Mouse (Mus musculus) ovary, postnatal 10 days (tissue): Measurements from ENCODE around the gene Srms.

Source experiments
- DNase-seq: peaks from one replicate; pipeline ENCODE4 v3.0.0; 2022; ENCODE audit warnings: low spot score

Srms gene

DNA sequence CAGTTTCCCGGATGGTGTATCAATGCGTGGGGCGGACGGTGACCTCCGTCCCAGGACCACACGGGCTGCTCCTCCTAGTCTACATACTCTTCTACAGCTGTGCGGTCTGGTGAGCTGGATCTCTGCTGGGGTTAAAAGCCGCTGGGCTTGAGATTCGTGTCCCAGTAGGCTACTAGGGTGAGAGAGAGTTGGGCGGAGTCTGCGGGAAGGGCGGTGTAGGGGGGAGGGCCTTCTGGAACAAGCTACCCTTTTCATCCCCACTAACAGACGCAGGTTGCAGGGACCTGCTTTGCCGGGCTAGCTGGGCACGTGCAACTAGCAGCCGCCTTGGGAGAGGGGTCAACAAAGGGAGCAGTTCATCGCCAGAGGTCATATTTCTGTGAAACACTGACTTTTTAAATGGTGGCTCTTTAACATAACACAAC is at the start of gene Srms:
Gene Srms, minus strand, starts transcription at position 165 of the 425 bp plus-strand sequence.
- no peak for DNase-seq

DNA sequence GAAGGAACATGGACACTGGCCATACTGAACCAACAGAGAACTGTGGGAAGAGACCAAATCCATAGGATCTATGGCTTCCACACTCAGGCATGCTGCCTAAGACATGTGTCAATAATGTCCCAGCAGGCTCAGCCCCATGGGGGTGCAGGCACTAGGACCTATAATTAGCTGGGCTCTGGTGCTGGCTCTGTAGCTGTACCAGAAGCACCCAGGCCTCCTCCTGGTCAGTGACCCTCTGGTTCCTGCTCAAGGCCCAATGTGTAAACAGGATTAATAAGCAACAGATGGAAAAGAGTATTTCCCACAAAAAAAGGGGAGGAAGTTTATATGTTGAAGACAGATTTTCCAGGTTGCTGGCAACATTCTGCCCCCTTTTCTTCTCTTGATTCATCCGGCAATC is 40.3 kb upstream of the Srms start:
- DNase-seq, result no peak

DNA sequence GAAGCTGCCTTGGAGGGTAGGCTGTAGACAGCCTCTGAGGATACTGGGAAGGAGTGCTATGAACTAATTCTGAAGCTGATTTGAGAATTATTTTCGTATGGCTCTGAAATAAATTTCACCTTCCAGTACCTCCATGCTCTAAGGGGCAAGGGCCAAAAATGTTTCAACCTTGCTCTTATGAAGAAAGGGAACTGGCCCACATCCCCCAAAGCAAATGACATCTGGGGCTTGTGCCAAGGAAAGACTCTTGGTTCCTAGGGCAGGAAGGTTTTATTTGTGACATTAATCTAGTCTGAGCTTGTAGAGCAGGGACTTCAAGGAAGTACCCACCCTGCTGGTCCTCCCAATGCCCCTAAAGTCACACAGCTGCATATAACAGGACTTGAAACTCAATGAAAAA is 38.9 kb upstream of the Srms start:
- DNase-seq, result no peak

DNA sequence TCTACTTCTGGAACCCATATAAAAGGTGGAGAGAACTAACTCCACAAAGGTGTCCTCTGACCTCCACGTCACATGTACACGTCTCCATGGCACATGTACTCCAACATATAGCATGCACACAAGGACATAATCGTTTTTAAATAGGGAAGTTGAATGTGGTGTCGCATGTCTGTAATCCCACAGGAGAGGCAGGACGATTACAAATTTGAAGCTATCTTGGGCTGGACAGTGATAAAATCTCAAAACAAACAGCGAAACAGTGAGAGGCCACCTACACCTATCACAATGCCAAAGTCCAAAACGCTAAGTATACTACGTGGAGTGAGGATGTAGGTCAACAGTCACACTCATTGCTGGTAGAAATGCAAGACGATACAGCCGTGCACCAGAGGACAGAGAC is 36.2 kb upstream of the Srms start:
- no peak for DNase-seq

DNA sequence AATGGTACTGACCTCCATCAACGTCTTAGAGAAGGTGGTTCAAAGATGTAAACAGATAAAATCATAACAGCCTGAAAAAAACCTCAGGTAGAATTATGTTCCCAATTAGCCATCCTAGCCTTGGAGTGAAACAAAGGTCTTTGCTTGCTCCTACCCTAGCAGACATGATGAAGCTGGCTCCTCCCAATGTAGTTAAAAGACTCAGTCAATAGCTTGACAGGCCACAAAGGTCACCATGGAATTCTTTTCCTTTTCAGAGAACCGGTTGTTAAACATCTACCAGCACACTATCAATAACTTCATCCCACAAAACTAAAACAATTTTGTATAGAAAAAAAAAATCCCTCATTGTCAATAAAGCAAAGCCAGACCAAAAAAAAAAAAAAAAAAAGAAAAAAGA is 32.0 kb upstream of the Srms start:
- DNase-seq, result no peak

DNA sequence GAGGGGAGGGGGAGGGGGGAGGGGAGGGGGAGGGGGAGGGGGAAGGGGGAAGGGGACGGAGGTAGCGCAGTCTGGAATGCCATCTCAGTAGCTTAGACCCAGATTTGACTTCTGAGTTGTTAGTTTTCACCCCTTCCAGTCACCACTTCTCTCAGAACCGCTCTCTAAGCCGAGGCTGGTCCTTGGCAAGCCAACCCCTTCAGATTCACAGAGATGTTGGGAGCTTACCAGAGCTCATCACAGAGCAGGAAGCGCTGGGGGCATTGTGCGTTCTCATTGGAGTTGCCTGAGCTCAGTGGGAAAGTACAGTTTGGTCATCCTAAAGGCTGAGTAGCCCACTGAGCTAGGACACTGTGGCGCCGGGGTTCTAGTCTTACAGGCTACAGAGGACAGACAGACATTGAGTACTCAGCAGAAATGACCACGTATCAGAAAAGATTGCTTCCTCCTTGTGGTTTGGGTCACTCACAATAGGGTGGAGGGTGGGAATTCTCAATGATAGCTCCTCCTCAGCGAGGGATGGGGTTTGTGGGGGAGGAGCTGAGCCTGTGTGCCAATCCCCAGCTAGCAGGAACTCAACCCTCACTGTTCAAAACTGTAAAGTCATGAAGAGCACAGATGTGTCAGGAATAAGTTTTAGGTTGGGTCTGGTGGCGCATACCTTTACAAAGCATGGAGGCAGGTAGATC is 30.9 kb upstream of the Srms start:
- DNase-seq, result no peak

DNA sequence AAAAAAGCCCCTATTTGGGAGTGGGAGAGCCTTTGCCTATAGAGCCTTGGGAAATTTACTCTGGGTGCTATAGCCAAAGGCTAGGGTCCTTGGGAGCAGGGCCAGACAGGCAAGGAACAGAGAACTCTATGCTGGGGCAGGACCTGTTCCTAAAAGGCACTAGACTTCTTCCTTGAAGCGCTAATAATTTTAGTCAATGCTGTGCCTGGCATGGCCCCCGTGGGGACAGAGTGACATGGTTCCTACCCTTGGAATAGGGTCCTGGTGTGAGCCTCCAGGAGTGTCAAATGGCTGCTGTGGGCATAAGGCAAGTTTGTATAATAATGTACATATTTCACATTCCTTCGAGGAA is 29.3 kb upstream of the Srms start:
- DNase-seq, result no peak

DNA sequence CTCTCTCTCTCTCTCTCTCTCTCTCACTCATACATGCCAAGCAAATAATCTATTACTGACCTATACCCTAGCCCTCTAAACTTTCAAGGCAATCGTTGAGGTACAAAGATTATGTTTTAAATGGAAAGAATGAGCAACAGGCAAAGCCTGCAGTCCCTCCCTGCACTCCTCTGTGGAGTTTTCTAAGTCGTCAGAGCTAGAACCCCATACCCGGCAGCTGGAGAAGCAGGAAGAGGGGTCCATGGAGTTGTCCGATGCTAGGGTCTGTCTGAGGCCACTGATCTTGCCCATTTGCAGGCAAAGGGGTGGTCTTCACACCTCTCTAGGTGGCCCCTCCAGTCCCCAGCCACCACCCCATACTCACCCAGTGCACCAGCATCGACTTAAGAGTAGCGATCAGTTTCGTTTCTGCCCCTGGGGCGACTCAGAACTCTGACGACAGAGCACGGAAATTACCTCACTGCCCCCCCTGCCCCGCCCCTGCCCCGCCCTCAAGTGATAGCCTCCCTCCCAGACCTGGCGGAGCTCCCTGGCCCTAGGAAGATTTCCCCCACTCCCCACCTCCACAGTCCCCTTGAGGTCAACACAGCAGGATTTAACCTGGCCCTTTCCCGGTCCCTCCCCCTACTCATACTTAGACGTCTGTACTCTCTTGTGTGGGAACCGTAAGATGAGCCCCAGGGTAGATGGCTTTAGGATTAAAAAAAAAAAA is 28.8 kb upstream of the Srms start, which contains the start of gene Helz2:
Gene Helz2, minus strand, starts transcription at position 426 of the 712 bp plus-strand sequence.
- DNase-seq, result no peak

DNA sequence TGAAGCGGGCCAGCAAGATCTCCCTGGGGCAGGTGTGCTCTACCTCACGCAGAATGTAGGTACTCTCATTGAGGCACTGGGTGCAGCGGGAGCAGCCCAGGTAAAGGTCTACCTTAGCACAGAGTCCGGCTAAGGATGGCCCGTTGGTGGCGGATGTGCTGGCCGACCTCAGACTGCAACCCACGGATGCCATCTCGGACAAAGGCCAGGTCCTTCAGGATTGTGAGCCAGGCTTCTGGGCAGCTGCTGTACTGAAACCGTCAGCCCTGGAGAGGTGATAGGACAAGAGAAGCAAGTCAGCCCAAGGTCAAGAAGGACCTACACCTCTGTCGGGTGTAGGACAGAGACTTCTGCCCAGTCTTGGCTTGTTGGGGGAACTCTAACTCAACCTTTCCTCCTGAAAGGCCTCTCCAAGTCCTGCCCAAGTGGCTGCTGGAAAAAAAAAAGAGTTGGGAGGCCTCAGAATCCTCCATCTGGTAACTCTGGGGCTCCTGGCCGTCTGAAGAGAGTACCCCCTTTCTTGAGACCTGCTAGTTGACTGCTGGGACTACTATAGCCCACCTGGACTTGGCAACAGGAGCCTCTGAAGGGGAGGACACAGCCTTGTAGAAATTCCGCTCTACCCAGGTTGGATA is 27.9 kb upstream of the Srms start:
- no peak for DNase-seq

DNA sequence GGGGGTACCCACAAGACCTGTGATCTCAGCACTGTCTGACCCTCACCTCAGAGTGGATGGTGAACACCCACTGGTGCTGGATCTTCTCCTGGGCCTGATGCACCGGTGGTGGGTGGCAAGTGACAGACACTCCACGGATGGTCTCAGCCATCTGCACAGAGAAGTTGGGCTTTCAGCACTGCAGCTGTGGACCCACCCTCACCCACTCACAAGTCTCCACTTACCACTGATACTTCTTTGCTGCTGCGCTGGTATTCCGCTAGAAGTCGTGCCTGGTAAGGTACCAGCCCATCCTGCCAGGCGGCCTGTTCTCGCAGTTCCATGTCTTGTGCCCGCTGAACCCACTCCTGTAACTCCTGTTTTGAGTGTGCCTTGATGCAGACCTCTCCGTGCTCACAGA is 26.3 kb upstream of the Srms start:
- DNase-seq, result no peak

DNA sequence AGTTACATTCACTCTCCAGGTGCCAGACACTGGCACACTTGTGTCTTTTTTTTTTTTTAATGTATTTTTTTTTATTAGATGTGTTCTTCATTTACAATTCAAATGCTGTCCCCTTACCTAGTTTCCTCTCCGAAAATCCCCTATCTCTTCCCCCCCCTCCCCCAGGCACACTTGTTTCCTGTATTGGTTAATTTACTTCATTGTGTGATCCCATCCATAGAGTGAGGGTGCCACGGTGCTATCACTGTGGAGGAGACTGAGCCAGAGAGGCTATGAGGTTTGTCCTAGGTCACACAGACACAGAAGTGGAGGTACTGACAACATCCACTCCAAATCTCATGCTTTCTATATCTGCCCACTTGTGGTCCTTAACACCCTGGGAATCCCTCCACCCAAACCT is 25.9 kb upstream of the Srms start:
- no peak for DNase-seq

DNA sequence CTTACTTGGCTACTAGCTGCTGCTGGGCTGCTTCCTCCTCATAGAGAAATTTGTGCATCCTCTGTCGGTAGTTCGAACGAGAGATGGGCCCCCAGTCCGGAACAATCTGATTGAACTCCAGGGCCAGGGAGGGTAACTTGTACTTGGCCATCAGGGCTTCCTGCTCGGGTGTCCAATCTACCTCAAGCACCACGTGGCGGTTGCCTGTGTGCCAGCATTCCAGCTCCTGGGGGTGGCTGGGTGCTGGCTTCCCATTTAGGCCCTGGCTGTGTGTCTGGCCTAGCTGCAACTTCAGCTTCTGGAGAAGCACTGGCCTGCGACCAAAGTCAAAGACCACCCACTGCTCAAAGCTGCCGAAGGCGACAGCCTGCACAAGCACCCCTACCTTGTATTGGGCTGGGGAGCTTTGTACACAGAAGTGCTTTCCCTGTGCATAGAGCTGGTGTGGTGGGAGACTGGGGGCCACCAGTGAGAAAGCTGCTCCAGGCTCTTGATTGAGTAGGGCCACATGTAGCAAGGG is 25.2 kb upstream of the Srms start:
- no peak for DNase-seq

DNA sequence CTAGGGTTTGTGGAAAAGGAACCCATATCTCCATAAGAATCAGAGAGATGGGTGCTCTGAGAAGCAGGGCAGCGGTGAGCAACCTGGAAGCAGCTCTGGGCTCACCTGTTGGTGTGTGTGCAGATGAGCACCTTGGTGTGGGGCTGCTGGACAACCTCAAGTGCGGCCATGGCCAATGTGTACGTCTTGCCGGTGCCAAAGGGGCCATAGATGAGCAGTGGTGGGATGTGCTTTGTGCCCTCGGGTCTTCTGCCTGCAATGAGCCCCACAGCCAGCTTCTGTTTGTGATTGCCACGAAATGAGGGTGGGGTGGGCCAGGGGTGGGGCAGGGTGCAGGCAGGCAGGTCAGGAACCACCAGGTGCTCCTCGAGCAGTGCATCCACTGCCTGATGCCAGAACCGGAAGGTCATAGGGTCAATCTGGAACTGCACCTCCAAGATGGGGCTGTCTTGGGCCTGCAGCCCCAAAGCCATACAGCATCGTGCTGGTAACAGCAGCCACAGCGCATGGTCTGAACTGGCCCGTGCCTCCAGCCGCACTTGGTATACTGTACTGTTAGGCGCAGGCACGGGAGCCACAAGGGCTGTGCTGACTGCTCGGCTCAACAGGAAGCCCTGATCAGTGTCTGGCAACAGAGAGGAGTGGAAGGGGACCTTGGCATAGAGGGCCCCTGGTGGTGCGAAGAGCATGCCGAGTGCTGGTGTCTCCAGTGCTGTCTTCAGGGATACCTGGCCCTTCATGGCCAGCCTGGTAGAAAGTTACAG is 24.4 kb upstream of the Srms start:
- no peak for DNase-seq

DNA sequence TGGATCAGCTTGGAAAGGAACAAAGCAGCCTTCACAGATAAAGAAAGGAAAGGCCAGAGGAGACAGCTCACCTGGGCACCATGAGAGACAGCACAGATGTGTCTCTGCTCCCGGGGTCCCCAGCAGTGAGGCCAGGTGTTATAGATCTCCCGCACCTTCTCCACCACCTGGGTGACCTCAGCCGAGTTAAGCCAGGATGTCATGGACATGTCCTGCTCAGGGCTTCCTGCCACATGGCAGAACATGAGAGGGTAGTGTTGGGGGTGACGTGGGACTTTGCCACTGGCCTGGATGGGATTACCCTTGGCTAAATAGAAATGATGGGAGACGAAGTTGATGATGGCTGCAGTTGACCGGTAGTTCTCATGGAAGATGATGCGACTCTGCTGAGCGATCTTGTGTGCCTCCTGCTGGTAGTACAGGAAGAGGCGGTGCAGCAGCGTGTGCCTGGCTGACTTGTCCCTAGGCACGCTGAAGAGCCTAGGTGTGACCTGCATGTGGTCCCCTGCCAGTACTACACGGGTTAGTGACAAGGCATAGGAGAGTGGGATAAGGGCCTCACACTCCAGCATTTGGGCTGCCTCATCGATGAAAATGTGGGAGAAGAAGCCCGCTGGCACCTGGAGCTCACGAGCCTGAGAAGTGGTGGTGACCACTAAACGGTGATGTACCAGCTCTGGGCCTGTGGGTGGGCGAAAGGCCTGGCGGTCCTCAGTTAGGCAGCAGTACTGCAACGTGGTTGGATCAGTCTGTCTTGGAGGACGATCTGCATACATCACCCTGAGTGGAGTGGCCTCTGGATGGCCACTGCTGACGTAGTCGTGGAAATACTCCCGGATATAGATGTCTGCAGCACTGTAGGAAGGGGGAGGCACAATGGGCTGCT is 22.9 kb upstream of the Srms start:
- no peak for DNase-seq

DNA sequence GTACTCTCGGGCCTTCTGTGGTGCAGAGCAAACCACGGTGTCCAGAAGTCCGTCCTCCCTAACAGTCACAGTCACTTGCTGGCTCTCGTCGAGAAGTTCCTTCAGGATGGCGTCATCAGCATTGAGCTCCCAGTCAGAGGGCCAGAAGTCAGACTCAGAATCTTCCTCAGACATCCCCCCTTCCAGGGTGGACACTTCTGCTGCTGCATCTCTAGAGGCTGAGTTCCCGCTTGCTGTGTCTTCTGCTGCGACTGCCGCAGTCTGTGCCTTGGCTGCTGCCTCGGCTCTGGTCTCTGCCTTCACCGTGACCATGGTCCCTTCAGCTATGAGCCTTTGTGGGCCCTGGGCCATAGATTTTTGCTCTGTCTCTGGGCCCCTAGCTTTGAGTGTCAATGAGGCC is 21.7 kb upstream of the Srms start:
- DNase-seq, result no peak

DNA sequence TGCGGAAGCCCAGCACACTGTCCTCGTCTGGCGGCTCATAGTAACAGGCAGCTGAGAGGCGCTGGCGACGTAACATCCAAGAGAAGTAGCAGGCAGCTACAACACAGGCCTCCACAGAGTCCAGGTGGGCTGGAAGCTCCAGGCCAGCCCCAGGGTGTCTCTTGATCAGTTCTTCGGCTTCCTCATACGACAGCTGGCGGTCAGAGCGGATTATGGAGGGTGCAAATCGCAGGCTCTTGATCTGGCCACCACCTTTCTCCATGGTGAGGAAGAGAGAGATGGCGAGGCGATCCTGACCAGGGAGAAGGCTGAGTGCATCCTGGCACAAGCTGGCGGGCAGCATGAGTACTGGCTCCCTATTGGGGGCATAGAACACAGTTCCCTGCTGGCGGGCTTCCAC is 20.5 kb upstream of the Srms start:
- no peak for DNase-seq

DNA sequence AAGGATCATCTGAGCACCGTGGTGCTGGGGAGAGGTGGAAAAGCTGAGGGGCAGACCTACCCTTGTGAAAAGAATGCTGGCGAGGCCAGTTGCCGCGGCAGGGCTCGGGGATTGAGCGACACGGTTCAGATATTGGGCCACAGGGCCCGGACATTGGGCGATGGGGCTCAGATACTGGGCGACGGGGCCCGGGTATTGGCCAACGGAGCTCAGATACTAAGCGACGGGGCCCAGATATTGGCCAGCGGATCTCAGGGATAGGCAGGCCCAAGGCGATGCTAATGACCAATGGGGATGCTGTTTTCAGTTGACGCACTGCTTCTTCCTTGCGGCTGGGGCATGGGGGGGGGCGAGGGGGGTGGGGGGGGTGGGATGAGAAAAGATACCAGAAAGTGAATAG is 18.2 kb upstream of the Srms start:
- no peak for DNase-seq

DNA sequence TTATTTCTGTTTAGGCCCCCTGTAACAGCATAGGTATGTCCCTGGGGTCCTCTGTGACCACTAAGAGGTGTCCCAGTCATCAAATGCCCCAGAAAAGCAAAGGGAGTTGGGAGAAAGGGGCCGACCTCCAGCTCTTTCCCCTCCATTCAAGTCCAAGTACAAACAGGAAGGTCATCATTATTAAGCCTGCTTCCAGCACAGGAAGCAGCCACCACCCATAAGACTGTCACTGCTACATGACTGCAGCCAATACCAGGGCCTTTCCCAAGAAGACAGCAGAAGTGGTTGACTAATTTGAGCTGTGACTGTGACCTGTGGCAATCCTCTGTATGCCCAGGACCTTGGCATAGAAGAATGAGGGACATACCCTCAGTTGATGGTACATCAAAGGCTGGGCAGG is 15.3 kb upstream of the Srms start:
- no peak for DNase-seq

DNA sequence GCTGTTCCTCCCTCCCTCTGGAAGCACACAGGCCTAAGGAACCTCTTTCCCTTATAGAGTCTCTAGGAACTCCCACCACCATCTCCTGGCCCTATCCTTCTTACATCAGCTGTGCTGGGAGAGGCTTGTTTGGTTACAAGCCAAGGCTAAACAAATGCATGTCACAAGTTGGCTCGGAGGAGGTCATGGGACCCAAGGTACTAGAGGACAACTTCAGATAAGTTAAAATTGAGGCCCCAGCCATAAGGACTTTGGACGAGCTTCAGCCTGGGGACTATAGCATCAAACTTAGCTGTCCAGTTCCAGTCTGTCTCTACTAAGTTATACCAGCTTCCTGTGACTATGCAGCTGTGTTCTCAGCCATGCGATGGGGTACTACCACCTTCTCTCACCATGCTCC is 14.1 kb upstream of the Srms start:
- no peak for DNase-seq

DNA sequence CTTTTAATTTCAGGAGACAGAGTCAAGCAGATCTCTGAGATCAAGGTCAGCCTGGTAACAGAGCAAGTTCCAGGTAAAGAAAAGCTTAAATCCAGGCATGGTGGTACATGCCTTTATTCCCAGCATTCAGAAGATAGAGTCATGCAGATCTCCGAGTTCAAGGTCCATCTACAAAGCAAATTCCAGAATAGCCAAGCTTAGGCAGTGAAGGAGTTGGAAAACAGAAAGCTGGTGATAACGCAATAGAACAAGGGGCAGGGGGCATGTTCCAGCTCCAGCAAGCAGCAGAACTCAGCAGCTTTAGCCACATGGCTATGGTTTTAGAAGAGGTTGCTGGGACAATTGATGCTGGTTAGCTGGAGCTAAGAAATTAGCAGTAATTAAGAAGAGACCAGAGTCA is 12.0 kb upstream of the Srms start:
- DNase-seq, result no peak

DNA sequence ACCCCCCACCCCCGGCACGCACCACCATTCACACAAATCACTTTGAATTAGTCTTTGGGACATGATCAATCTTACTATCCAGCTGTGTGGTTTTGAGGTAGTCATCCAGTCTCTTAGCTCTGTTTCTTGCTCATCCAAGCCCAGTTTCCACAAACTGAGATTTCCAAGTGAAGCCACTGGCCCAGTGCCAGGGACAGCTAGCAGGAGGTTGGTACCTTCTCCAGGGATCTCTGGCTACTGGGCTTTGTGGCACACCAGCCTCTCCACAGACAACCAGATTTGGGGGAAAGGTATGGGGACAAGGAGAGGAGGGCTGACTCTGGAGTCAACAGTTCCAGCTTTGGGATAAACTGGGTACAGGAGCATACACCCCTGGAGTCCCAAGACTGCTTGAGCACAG is 7.4 kb upstream of the Srms start:
- no peak for DNase-seq
